Mouse (Mus musculus): Measurements from ENCODE around the gene Pxdc1.

GRCm38 (mm10) chr13:34685008-34685765, 31.9 kb upstream of the Pxdc1 start:
- TF ChIP-seq CTCF (IDR thresholded peaks at IDR 0.05; ENCODE audit: extremely low read depth, insufficient read length, insufficient replicate concordance, low read depth, low read length), result no peak
- no peak for TF ChIP-seq POLR2A (IDR thresholded peaks at IDR 0.05; ENCODE audit: low read depth, low read length)

Measured in small intestine, adult 2 months (tissue).